Mouse (Mus musculus): ENCODE measurements around the gene Atf6. TPM values are rescaled to one million over a fixed set of nuclear protein-coding genes. Genes with fewer than 3 reads are reported as not detected.

Atf6 gene
- polyA plus RNA-seq, 2 experiments = 4.8 to 6.6 TPM

- no peaks in the 10 kb centered on the region for H3K9me3 ChIP-seq (ENCODE audit: control insufficient read depth, low read length)
- peak overlapping the region; percentile 15; the same call in 1 of the 2 replicates for H3K27ac ChIP-seq
- H3K4me2 ChIP-seq (ENCODE audit: low read depth) = peak overlapping the region; percentile 36
- no peaks in the 10 kb centered on the region for H3K27me3 ChIP-seq (ENCODE audit: control insufficient read depth, insufficient read depth, low read length)
- ATAC-seq (ENCODE audit: insufficient read depth) (no peak), DNase-seq (ENCODE audit: low read depth in 3 of 3, low spot score in 3 of 3) (no peak)
- 1% methylated on average over 4 of the region's 4 CpGs for WGBS (ENCODE audit: insufficient replicate concordance)
- H3K9ac ChIP-seq (replicated peaks) = no peak overlapping the region
- TF ChIP-seq EP300 (IDR thresholded peaks at IDR 0.05; ENCODE audit: low read depth) = no peak
- H3K36me3 ChIP-seq (replicated peaks; ENCODE audit: control insufficient read depth, insufficient read depth, low read depth) = no peaks in the 10 kb centered on the region
- H3K4me1 ChIP-seq (replicated peaks; ENCODE audit: control insufficient read depth in 2 of 2, insufficient read depth in 2 of 2, low read length in 1 of 2) = peaks cover 17 to 43% of the 10 kb centered on the region in 2 experiments
- H3K4me3 ChIP-seq (ENCODE audit: insufficient read depth in 1 of 2, low read depth in 2 of 2, low read length in 2 of 2) = no peak overlapping the region
Observed at GRCm38 (mm10) chr1:170863033-170863432, 4.5 kb downstream of the Atf6 start.

- H3K4me2 ChIP-seq (ENCODE audit: low read depth) = peak overlapping the region; percentile 36
- TF ChIP-seq EP300 (IDR thresholded peaks at IDR 0.05; ENCODE audit: low read depth) (no peak), CTCF (IDR thresholded peaks at IDR 0.05; ENCODE audit: low read depth) (no peak)
- DNase-seq (ENCODE audit: low read depth in 3 of 3, low spot score in 3 of 3) (no peak), ATAC-seq (ENCODE audit: insufficient read depth) (no peak)
- H3K27me3 ChIP-seq (ENCODE audit: control insufficient read depth, insufficient read depth, low read length) = no peaks in the 10 kb centered on the region
- no peaks in the 10 kb centered on the region for H3K9me3 ChIP-seq (ENCODE audit: control insufficient read depth, low read length)
- H3K4me3 ChIP-seq (ENCODE audit: insufficient read depth in 1 of 2, low read depth in 2 of 2, low read length in 2 of 2) = no peak overlapping the region
- 33% methylated on average over 3 of the region's 3 CpGs for WGBS (ENCODE audit: insufficient replicate concordance)
- H3K27ac ChIP-seq = no peak overlapping the region
- peaks cover 21 to 48% of the 10 kb centered on the region in 2 experiments for H3K4me1 ChIP-seq (replicated peaks; ENCODE audit: control insufficient read depth in 2 of 2, insufficient read depth in 2 of 2, low read length in 1 of 2)
- H3K36me3 ChIP-seq (replicated peaks; ENCODE audit: control insufficient read depth, insufficient read depth, low read depth) = no peaks in the 10 kb centered on the region
- no peak overlapping the region for H3K9ac ChIP-seq (replicated peaks)
Observed at GRCm38 (mm10) chr1:170862435-170862717, 5.2 kb downstream of the Atf6 start.

- DNase-seq (ENCODE audit: low read depth in 3 of 3, low spot score in 3 of 3) = no peak
- H3K4me1 ChIP-seq (replicated peaks; ENCODE audit: control insufficient read depth in 2 of 2, insufficient read depth in 2 of 2, low read length in 1 of 2) = peaks cover 21 to 50% of the 10 kb centered on the region in 2 experiments
- H3K9me3 ChIP-seq (ENCODE audit: control insufficient read depth, low read length) = no peaks in the 10 kb centered on the region
- TF ChIP-seq CTCF (IDR thresholded peaks at IDR 0.05; ENCODE audit: low read depth) (no peak), EP300 (IDR thresholded peaks at IDR 0.05; ENCODE audit: low read depth) (no peak)
- ATAC-seq (ENCODE audit: insufficient read depth) = no peak
- no peaks in the 10 kb centered on the region for H3K36me3 ChIP-seq (replicated peaks; ENCODE audit: control insufficient read depth, insufficient read depth, low read depth)
- H3K4me3 ChIP-seq (ENCODE audit: insufficient read depth in 1 of 2, low read depth in 2 of 2, low read length in 2 of 2) = 0 out of 4 replicates have a peak overlapping the region, but pooled peaks of 1 of the 2 experiments have one; percentile 3
- no peaks in the 10 kb centered on the region for H3K27me3 ChIP-seq (ENCODE audit: control insufficient read depth, insufficient read depth, low read length)
- WGBS (ENCODE audit: insufficient replicate concordance) = 57% methylated on average over 13 of the region's 13 CpGs
- no peak overlapping the region for H3K9ac ChIP-seq (replicated peaks)
- H3K27ac ChIP-seq = no peak overlapping the region
- peak overlapping the region; percentile 36 for H3K4me2 ChIP-seq (ENCODE audit: low read depth)
Observed at GRCm38 (mm10) chr1:170861671-170862434, 5.7 kb downstream of the Atf6 start.

- ATAC-seq (ENCODE audit: insufficient read depth) (no peak), DNase-seq (ENCODE audit: low read depth in 3 of 3, low spot score in 3 of 3) (no peak)
- Histone ChIP-seq H3K27me3 (ENCODE audit: control insufficient read depth, insufficient read depth, low read length) (no peaks in the 10 kb centered on the region), H3K9ac (replicated peaks) (no peak overlapping the region), H3K36me3 (replicated peaks; ENCODE audit: control insufficient read depth, insufficient read depth, low read depth) (peaks cover 2% of the 10 kb centered on the region; the same call in 1 of the 2 replicates), H3K4me3 (ENCODE audit: insufficient read depth in 1 of 2, low read depth in 2 of 2, low read length in 2 of 2) (no peak overlapping the region), H3K4me1 (replicated peaks; ENCODE audit: control insufficient read depth in 2 of 2, insufficient read depth in 2 of 2, low read length in 1 of 2) (peaks cover 41 to 62% of the 10 kb centered on the region in 2 experiments), H3K4me2 (ENCODE audit: low read depth) (no peak overlapping the region), H3K9me3 (ENCODE audit: control insufficient read depth, low read length) (no peaks in the 10 kb centered on the region), H3K27ac (no peak overlapping the region)
- WGBS (ENCODE audit: insufficient replicate concordance) = 70% methylated on average over 2 of the region's 2 CpGs
- TF ChIP-seq EP300 (IDR thresholded peaks at IDR 0.05; ENCODE audit: low read depth) = no peak
- no peak for TF ChIP-seq CTCF (IDR thresholded peaks at IDR 0.05; ENCODE audit: low read depth)
Observed at GRCm38 (mm10) chr1:170858872-170859271, 8.7 kb downstream of the Atf6 start.

GRCm38 (mm10) chr1:170857369-170857768 is 10.2 kb downstream of the Atf6 start:
- TF ChIP-seq EP300 (IDR thresholded peaks at IDR 0.05; ENCODE audit: low read depth) = no peak
- no peak for TF ChIP-seq CTCF (IDR thresholded peaks at IDR 0.05; ENCODE audit: low read depth)
- Histone ChIP-seq H3K4me1 (replicated peaks; ENCODE audit: control insufficient read depth in 2 of 2, insufficient read depth in 2 of 2, low read length in 1 of 2) (peaks cover 29 to 53% of the 10 kb centered on the region in 2 experiments), H3K9me3 (ENCODE audit: control insufficient read depth, low read length) (no peaks in the 10 kb centered on the region), H3K9ac (replicated peaks) (no peak overlapping the region), H3K27me3 (ENCODE audit: control insufficient read depth, insufficient read depth, low read length) (no peaks in the 10 kb centered on the region), H3K36me3 (replicated peaks; ENCODE audit: control insufficient read depth, insufficient read depth, low read depth) (peaks cover 7% of the 10 kb centered on the region), H3K4me3 (ENCODE audit: insufficient read depth in 1 of 2, low read depth in 2 of 2, low read length in 2 of 2) (no peak overlapping the region), H3K4me2 (ENCODE audit: low read depth) (no peak overlapping the region), H3K27ac (no peak overlapping the region)
- 67% methylated on average over 2 of the region's 2 CpGs for WGBS (ENCODE audit: insufficient replicate concordance)
- no peak for DNase-seq (ENCODE audit: low read depth in 3 of 3, low spot score in 3 of 3)
- no peak for ATAC-seq (ENCODE audit: insufficient read depth)
